Mouse (Mus musculus): ENCODE results near the gene Clstn2. TPM values are rescaled to one million over a fixed set of nuclear protein-coding genes. Genes with fewer than 3 reads are reported as not detected.

Gene Clstn2
- total RNA-seq, 1 experiment from 2014 or later, result 4.6 TPM

GRCm38 (mm10) chr9:97541419-97541818 lies 491.6 kb downstream of the Clstn2 start:
- no peak for DNase-seq

GRCm38 (mm10) chr9:97538075-97538779 lies 494.8 kb downstream of the Clstn2 start:
- no peak for DNase-seq

- DNase-seq, result no peak
These were observed 498.8 kb downstream of the Clstn2 start for GRCm38 (mm10) chr9:97534196-97534595.

- DNase-seq, result no peak
These were observed 499.7 kb downstream of the Clstn2 start for GRCm38 (mm10) chr9:97533306-97533705.

- no peak for DNase-seq
These were observed 500.4 kb downstream of the Clstn2 start for GRCm38 (mm10) chr9:97532536-97532935.

- DNase-seq, result peak; percentile 16
These were observed 505.1 kb downstream of the Clstn2 start for GRCm38 (mm10) chr9:97527926-97528325.

GRCm38 (mm10) chr9:97527276-97527675 lies 505.7 kb downstream of the Clstn2 start:
- peak; percentile 68 for DNase-seq

- no peak for DNase-seq
These were observed 507.4 kb downstream of the Clstn2 start for GRCm38 (mm10) chr9:97525563-97525962.

GRCm38 (mm10) chr9:97524861-97525260 lies 508.1 kb downstream of the Clstn2 start:
- DNase-seq, result no peak

GRCm38 (mm10) chr9:97520771-97521170 lies 512.2 kb downstream of the Clstn2 start:
- DNase-seq, result peak; percentile 54

- DNase-seq, result no peak
These were observed 516.0 kb downstream of the Clstn2 start for GRCm38 (mm10) chr9:97517006-97517405.

GRCm38 (mm10) chr9:97514639-97515038 lies 518.3 kb downstream of the Clstn2 start:
- DNase-seq, result no peak

GRCm38 (mm10) chr9:97512282-97512850 lies 520.6 kb downstream of the Clstn2 start:
- no peak for DNase-seq

GRCm38 (mm10) chr9:97501416-97501815 lies 531.6 kb downstream of the Clstn2 start:
- DNase-seq, result no peak

- no peak for DNase-seq
These were observed 537.9 kb downstream of the Clstn2 start for GRCm38 (mm10) chr9:97495056-97495455.

- no peak for DNase-seq
These were observed 541.4 kb downstream of the Clstn2 start for GRCm38 (mm10) chr9:97491626-97492025.

- DNase-seq, result peak; percentile 75
These were observed 542.3 kb downstream of the Clstn2 start for GRCm38 (mm10) chr9:97490591-97491176.

- peak; percentile 9 for DNase-seq
These were observed 546.2 kb downstream of the Clstn2 start for GRCm38 (mm10) chr9:97486826-97487225.

- DNase-seq, result no peak
These were observed 551.8 kb downstream of the Clstn2 start for GRCm38 (mm10) chr9:97481187-97481586.

GRCm38 (mm10) chr9:97476961-97477360 lies 556.0 kb downstream of the Clstn2 start:
- DNase-seq, result no peak

GRCm38 (mm10) chr9:97476456-97476855 lies 556.5 kb downstream of the Clstn2 start:
- no peak for DNase-seq

GRCm38 (mm10) chr9:97474896-97475295 lies 558.1 kb downstream of the Clstn2 start:
- no peak for DNase-seq

- no peak for DNase-seq
These were observed 561.9 kb downstream of the Clstn2 start for GRCm38 (mm10) chr9:97471014-97471591.

All from adrenal gland, postnatal 14 days (tissue).